Mouse (Mus musculus) left cerebral cortex, postnatal 10 days (tissue): ENCODE data around the gene P2rx5. TPM values are rescaled to one million over a fixed set of nuclear protein-coding genes. Genes with fewer than 3 reads are reported as not detected.

Experiments used
- DNase-seq, 2 experiments: peaks; one replicate each; pipeline ENCODE4 v3.0.0; 2021 to 2022; ENCODE audit warnings: low spot score in 2 of 2, mixed read lengths in 1 of 2; ENCODE audit errors: extremely low spot score in 1 of 2
- intact Hi-C: fragments of 180-260 bp; cut with DNase I; formaldehyde crosslinking; loops from one replicate; pipeline ENCODE4 v1.15.1; 2025
- total RNA-seq, 2 experiments: library from RNA; stranded (reverse); gene quantifications; 2 replicates each; pipeline ENCODE4 v1.2.3; 2021

Gene P2rx5
- total RNA-seq, 2 experiments from 2014 or later = 0.32 to 0.54 TPM

GRCm38 (mm10) chr11:73168576-73168975 is 8.4 kb downstream of the P2rx5 start:
- DNase-seq = no peak
- intact Hi-C loops = no loop called here

GRCm38 (mm10) chr11:73169231-73169630 is 9.0 kb downstream of the P2rx5 start:
- intact Hi-C loops = no loop called here
- DNase-seq = peak in 1 of 2 experiments; percentile 69

- DNase-seq = peak in 1 of 2 experiments; percentile 74
- intact Hi-C loops = no loop called here
Observed at GRCm38 (mm10) chr11:73172186-73172585, 12.0 kb downstream of the P2rx5 start.

GRCm38 (mm10) chr11:73175612-73176011 is 15.4 kb downstream of the P2rx5 start:
- intact Hi-C loops = no loop called here
- DNase-seq = no peak

GRCm38 (mm10) chr11:73176186-73176585 is 16.0 kb downstream of the P2rx5 start:
- intact Hi-C loops = no loop called here
- DNase-seq = no peak

- DNase-seq = peak; percentile 93 to 98
- intact Hi-C loops = no loop called here
Observed at GRCm38 (mm10) chr11:73176608-73177508, 16.6 kb downstream of the P2rx5 start, which contains the start of the genes Emc6 and Tax1bp3. TSS of gene Emc6 (minus strand) at chr11:73177037. TSS of gene Tax1bp3 (plus strand) at chr11:73177083.

- intact Hi-C loops = no loop called here
Observed at GRCm38 (mm10) chr11:73177509-73177875, 17.3 kb downstream of the P2rx5 start.

GRCm38 (mm10) chr11:73177895-73178294 is 17.7 kb downstream of the P2rx5 start:
- intact Hi-C loops = no loop called here
- DNase-seq = no peak

More at GRCm38 (mm10) chr11:73177509-73177875, 17.3 kb downstream of the P2rx5 start:
- peak in 1 of 2 experiments; percentile 92 for DNase-seq

GRCm38 (mm10) chr11:73185872-73186615 is 25.8 kb downstream of the P2rx5 start:
- DNase-seq = peak in 1 of 2 experiments; percentile 10
- intact Hi-C loops = no loop called here

GRCm38 (mm10) chr11:73187231-73187630 is 27.0 kb downstream of the P2rx5 start:
- no peak for DNase-seq
- intact Hi-C loops = no loop called here

GRCm38 (mm10) chr11:73193047-73193446 is 32.8 kb downstream of the P2rx5 start:
- peak in 1 of 2 experiments; percentile 40 for DNase-seq
- intact Hi-C loops = no loop called here

GRCm38 (mm10) chr11:73194444-73194843 is 34.2 kb downstream of the P2rx5 start:
- intact Hi-C loops = no loop called here
- DNase-seq = no peak

- DNase-seq = no peak
- intact Hi-C loops = no loop called here
Observed at GRCm38 (mm10) chr11:73198190-73198589, 38.0 kb downstream of the P2rx5 start.

GRCm38 (mm10) chr11:73198603-73199229 is 38.5 kb downstream of the P2rx5 start, which contains the start of gene Ctns:
TSS of gene Ctns (minus strand) at chr11:73199042.
- intact Hi-C loops = no loop called here
- DNase-seq = peak; percentile 87 to 88

- intact Hi-C loops = no loop called here
- DNase-seq = peak; percentile 96
Observed at GRCm38 (mm10) chr11:73199230-73199712, 39.0 kb downstream of the P2rx5 start, which contains the start of gene Shpk. TSS of gene Shpk (plus strand) at chr11:73199460.

GRCm38 (mm10) chr11:73199879-73200278 is 39.7 kb downstream of the P2rx5 start:
- no peak for DNase-seq
- intact Hi-C loops = no loop called here

- no peak for DNase-seq
- intact Hi-C loops = no loop called here
Observed at GRCm38 (mm10) chr11:73201021-73201420, 40.8 kb downstream of the P2rx5 start.

- intact Hi-C loops = no loop called here
- DNase-seq = no peak
Observed at GRCm38 (mm10) chr11:73201597-73201996, 41.4 kb downstream of the P2rx5 start.

GRCm38 (mm10) chr11:73203895-73204294 is 43.7 kb downstream of the P2rx5 start:
- no peak for DNase-seq
- intact Hi-C loops = no loop called here
